Mouse (Mus musculus): Measurements from ENCODE around the gene Unk. TPM values are rescaled to one million over a fixed set of nuclear protein-coding genes. Genes with fewer than 3 reads are reported as not detected.

The Unk gene
- polyA plus RNA-seq, 1 experiment from 2014 or later, result 41.2 TPM

DNA sequence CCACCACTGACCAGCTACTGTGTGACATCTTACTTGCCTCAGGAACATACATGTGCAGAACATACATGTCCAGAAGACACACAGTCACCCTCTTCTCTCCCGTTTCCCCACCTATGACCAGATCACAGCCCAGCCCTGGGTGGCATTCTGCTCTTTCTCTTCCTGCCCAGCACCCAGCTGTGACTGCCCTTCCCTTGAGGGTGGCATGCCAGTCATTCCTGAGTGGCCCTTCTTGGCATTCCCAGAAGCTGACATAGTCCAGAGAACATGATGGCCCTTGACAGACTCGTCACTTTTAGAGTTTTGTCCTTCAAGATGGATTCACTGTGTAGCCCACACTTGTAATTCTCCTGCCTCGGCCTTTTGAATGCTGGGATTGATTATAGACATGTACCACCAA lies 42.5 kb downstream of the Unk start:
- WGBS, result 86% methylated on average over 3 of the region's 3 CpGs
- Histone ChIP-seq H3K27ac (ENCODE audit: low read length) (no peak overlapping the region), H3K4me1 (ENCODE audit: insufficient read depth, low read length) (peaks cover 4% of the 10 kb centered on the region), H3K4me2 (replicated peaks; ENCODE audit: low read depth, low read length) (no peak overlapping the region), H3K27me3 (ENCODE audit: insufficient read depth, low read length) (no peaks in the 10 kb centered on the region), H3K9me3 (ENCODE audit: low read length) (no peaks in the 10 kb centered on the region), H3K9ac (replicated peaks; ENCODE audit: low read length) (no peak overlapping the region), H3K36me3 (ENCODE audit: insufficient read depth, low read length) (no peaks in the 10 kb centered on the region), H3K4me3 (ENCODE audit: low read length) (no peak overlapping the region)
- no peak for ATAC-seq (ENCODE audit: low FRiP score, low TSS enrichment)

DNA sequence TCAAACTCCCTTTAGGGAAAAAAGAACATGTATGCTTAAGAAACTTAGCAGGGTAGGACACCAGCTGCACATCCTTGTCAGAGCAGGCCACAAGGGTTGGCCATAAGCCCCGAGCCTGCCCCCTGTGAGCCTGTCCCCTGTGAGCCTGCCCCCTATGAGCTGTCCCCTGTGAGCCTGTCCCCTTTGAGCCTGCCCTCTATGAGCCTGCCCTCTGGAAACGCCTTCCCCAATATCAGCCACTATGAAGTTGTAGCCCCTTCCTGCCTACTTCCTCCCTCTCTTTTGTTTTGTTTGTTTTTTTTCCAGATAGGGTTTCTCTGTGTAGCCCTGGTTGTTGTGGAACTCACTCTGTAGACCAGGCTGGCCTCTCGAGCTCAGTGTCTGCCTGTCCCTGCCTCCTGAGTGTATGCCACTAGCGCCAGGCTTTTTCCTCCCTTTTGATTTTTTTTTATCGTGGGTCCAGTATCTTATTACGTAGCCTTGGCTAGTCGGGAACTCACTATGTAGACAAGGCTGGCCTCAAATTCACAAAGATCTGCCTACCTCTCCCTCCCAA lies 44.4 kb downstream of the Unk start:
- WGBS, result 44% methylated on average over 7 of the region's 7 CpGs
- Histone ChIP-seq H3K4me1 (ENCODE audit: insufficient read depth, low read length) (peaks cover 20% of the 10 kb centered on the region), H3K27me3 (ENCODE audit: insufficient read depth, low read length) (no peaks in the 10 kb centered on the region), H3K27ac (ENCODE audit: low read length) (no peak overlapping the region), H3K4me2 (replicated peaks; ENCODE audit: low read depth, low read length) (no peak overlapping the region), H3K9ac (replicated peaks; ENCODE audit: low read length) (no peak overlapping the region), H3K4me3 (ENCODE audit: low read length) (no peak overlapping the region), H3K36me3 (ENCODE audit: insufficient read depth, low read length) (peaks cover 8% of the 10 kb centered on the region), H3K9me3 (ENCODE audit: low read length) (no peaks in the 10 kb centered on the region)
- ATAC-seq (ENCODE audit: low FRiP score, low TSS enrichment), result no peak

DNA sequence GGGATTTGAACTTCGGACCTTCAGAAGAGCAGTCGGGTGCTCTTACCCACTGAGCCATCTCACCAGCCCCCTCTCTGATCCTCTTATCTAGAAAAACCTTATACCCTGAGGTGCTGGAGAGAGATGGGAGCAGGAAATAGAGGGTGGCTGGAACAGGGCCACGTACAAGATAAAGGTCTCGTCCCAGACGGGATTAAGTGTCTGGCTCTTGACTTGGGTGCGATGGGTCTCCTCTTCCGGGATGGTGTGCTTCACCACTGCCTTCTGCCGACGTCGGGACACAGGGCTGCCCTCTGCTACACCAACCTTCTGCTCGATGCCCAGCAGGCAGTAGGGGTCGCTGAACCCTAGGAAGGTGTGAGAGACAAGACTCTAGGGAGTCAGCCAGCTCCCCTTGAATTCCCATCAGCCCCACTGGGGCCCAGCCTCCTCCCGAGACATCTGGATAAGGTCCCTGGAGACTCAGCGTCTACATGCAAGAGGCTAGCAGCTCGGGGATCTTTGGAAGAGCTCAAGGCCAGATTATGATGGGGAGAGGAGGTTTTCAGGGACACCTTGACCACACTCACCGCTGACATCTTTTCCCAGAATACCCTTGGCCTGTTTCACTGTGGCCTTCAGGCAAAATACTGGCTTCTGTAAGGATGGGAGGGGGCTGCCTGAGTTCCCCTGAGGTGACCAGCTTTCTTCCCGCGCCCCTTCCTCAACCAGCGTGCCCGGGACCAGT lies 45.6 kb downstream of the Unk start:
- H3K27me3 ChIP-seq (ENCODE audit: insufficient read depth, low read length), result no peaks in the 10 kb centered on the region
- H3K36me3 ChIP-seq (ENCODE audit: insufficient read depth, low read length), result peaks cover 15% of the 10 kb centered on the region
- H3K4me1 ChIP-seq (ENCODE audit: insufficient read depth, low read length), result peaks cover 20% of the 10 kb centered on the region
- WGBS, result 56% methylated on average over 20 of the region's 20 CpGs
- ATAC-seq (ENCODE audit: low FRiP score, low TSS enrichment), result no peak
- no peak overlapping the region for H3K4me2 ChIP-seq (replicated peaks; ENCODE audit: low read depth, low read length)
- no peak overlapping the region for H3K9ac ChIP-seq (replicated peaks; ENCODE audit: low read length)
- H3K4me3 ChIP-seq (ENCODE audit: low read length), result no peak overlapping the region
- no peaks in the 10 kb centered on the region for H3K9me3 ChIP-seq (ENCODE audit: low read length)
- H3K27ac ChIP-seq (ENCODE audit: low read length), result no peak overlapping the region

DNA sequence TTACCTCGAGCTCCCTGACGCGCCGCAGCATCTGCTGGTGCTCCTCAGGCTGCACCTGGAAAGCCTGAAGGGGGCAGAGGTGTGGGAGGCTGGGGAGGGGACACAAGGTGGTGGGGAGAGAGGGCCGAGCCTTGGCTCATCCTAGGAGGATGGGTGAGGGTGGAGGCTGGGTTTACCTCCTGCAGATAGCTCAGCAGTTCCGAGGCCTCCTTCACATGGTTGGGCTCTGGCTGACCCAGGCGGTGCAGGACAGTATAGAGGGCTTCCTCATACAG lies 46.1 kb downstream of the Unk start:
- Histone ChIP-seq H3K9me3 (ENCODE audit: low read length) (no peaks in the 10 kb centered on the region), H3K27ac (ENCODE audit: low read length) (no peak overlapping the region), H3K9ac (replicated peaks; ENCODE audit: low read length) (no peak overlapping the region), H3K4me2 (replicated peaks; ENCODE audit: low read depth, low read length) (no peak overlapping the region), H3K4me3 (ENCODE audit: low read length) (no peak overlapping the region), H3K36me3 (ENCODE audit: insufficient read depth, low read length) (peaks cover 19% of the 10 kb centered on the region), H3K27me3 (ENCODE audit: insufficient read depth, low read length) (no peaks in the 10 kb centered on the region), H3K4me1 (ENCODE audit: insufficient read depth, low read length) (peaks cover 20% of the 10 kb centered on the region)
- no peak for ATAC-seq (ENCODE audit: low FRiP score, low TSS enrichment)
- WGBS, result 74% methylated on average over 7 of the region's 7 CpGs

DNA sequence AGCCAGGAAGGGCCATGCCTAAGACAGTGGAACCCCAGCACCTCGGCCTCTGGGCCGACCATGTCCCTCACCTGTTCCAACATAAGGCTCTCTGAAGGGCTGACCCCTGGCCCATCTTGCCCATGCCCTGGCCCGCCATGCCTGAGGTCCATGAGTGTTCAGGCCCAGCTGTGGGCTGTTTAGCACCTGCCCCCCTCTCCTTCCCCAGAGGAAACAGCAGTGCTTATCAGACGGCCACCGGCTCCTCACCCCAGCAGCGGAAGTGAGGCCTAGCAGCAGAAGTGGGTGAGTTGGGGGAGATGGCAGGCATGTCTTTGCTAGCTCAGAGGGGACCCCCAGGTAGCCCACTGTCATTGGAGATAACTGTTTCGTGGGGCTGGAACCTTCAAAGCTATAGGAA lies 46.7 kb downstream of the Unk start:
- Histone ChIP-seq H3K36me3 (ENCODE audit: insufficient read depth, low read length) (peaks cover 21% of the 10 kb centered on the region), H3K4me1 (ENCODE audit: insufficient read depth, low read length) (peaks cover 20% of the 10 kb centered on the region), H3K9me3 (ENCODE audit: low read length) (no peaks in the 10 kb centered on the region), H3K9ac (replicated peaks; ENCODE audit: low read length) (no peak overlapping the region), H3K4me3 (ENCODE audit: low read length) (no peak overlapping the region), H3K27ac (ENCODE audit: low read length) (no peak overlapping the region), H3K27me3 (ENCODE audit: insufficient read depth, low read length) (no peaks in the 10 kb centered on the region), H3K4me2 (replicated peaks; ENCODE audit: low read depth, low read length) (no peak overlapping the region)
- ATAC-seq (ENCODE audit: low FRiP score, low TSS enrichment), result no peak
- WGBS, result 89% methylated on average over 7 of the region's 7 CpGs

DNA sequence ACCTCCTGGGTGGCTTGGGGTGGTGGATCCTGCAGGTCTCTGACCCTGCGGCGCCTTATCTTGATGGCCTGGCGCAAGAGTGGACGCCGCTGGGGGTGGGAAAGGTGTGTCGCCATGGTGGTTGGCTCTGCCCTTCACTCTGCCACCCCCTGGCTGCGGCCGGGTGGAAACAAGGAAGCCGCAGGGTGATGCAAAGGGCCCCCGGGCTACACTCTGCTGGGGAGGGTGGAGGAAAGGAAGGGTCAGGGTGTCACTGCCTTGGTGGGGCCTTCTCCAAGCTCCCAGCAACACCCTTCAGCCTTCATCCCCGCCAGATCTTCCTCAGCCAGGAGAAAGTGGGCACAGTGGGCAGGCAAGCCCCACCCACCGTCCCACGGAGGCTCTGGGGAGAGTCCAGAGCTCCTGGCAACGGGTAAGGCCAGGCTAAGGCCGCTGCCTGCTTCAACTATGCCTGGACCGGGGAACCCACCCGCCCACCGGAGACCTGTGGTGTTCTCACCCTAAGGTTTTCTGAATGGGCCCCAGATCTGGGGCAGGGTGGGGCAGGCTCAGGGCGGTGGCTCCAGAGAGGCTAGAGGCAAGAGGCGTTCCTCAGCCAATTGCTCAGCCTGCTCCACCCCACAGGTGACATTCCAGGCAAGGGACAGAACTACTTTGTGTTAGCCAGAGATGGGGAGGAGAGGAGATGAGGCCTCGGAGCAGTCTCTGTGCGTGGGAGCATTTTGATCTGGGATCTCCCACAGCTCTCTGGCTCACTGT lies 47.5 kb downstream of the Unk start, which contains the start of gene Unc13d:
Gene Unc13d, minus strand, starts transcription at position 516 of the 759 bp plus-strand sequence.
- ATAC-seq (ENCODE audit: low FRiP score, low TSS enrichment), result 0 out of 2 replicates have a peak, but pooled peaks have one; percentile 32
- WGBS, result 56% methylated on average over 22 of the region's 22 CpGs

DNA sequence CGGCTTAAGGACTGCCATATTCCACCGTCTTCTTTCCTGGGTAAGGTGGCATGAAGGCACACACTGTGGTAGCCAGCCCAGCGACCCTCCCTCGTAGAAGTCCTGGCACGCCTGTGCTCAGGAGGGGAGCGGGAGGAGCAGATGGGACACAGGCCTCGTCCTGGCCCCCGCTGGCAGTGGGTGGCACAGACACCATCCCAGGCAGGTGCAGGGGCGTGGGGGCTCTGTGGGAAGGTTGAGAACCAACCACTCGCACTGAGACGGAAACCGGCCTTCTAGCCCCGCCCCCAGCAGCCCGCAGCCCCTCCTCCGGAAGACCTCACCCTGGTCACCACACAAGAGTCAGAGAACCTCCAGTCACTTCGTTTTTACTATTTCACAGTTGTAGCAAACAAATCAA lies 48.1 kb downstream of the Unk start:
- ATAC-seq (ENCODE audit: low FRiP score, low TSS enrichment), result peak; percentile 21; the same call in 1 of the 2 replicates
- peak overlapping the region; percentile 52 for H3K4me2 ChIP-seq (replicated peaks; ENCODE audit: low read depth, low read length)
- 9% methylated on average over 16 of the region's 16 CpGs for whole genome bisulfite sequencing
- H3K4me1 ChIP-seq (ENCODE audit: insufficient read depth, low read length), result peaks cover 20% of the 10 kb centered on the region
- H3K4me3 ChIP-seq (ENCODE audit: low read length), result peak overlapping the region; percentile 32
- H3K9ac ChIP-seq (replicated peaks; ENCODE audit: low read length), result peak overlapping the region; percentile 55; the same call in 1 of the 2 replicates
- peak overlapping the region; percentile 51; the same call in 1 of the 2 replicates for H3K27ac ChIP-seq (ENCODE audit: low read length)
- no peaks in the 10 kb centered on the region for H3K9me3 ChIP-seq (ENCODE audit: low read length)
- H3K36me3 ChIP-seq (ENCODE audit: insufficient read depth, low read length), result peaks cover 32% of the 10 kb centered on the region
- no peaks in the 10 kb centered on the region for H3K27me3 ChIP-seq (ENCODE audit: insufficient read depth, low read length)

More for the DNA sequence above, 47.5 kb downstream of the Unk start, which contains the start of gene Unc13d:
- Histone ChIP-seq H3K27me3 (ENCODE audit: insufficient read depth, low read length) (no peaks in the 10 kb centered on the region), H3K9me3 (ENCODE audit: low read length) (no peaks in the 10 kb centered on the region), H3K9ac (replicated peaks; ENCODE audit: low read length) (peak within 1 kb of the TSS; percentile 55; the same call in 1 of the 2 replicates), H3K4me1 (ENCODE audit: insufficient read depth, low read length) (peaks cover 20% of the 10 kb centered on the region), H3K36me3 (ENCODE audit: insufficient read depth, low read length) (peaks cover 29% of the 10 kb centered on the region), H3K27ac (ENCODE audit: low read length) (peak within 1 kb of the TSS; percentile 51; the same call in 1 of the 2 replicates), H3K4me2 (replicated peaks; ENCODE audit: low read depth, low read length) (peak within 1 kb of the TSS; percentile 52), H3K4me3 (ENCODE audit: low read length) (peak within 1 kb of the TSS; percentile 32)

DNA sequence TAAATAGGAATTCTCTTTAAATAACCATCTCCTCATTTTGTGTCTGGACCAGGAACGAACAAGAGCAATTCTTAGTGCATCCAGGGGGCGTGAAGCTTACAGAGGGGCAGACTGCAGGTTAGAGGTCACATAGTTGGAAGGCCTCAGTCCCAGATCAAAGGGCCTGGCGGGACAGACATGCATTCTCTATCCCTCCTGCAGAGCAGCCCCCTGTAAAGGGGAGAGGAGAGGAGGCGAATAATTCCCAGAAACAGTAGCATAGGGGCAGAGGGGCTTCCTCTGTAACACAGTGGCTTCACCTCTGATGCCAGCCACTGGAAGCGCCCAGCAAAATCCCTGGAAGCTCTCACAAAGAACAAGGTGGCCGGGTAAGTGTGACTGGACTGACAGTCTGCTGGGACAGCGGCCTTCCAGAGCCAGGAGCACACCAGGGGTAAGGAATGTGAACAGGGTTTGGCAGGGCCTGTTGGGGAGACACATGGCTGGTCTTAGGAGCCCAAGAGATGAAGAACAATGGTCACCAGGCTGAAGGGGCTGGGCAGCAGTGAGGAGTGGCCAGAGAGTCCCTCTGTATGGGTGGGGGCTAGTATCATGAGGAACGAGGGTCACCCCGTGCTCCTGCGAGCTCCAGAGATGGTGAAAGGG lies 48.7 kb downstream of the Unk start:
- no peak overlapping the region for H3K9ac ChIP-seq (replicated peaks; ENCODE audit: low read length)
- no peak overlapping the region for H3K4me2 ChIP-seq (replicated peaks; ENCODE audit: low read depth, low read length)
- H3K36me3 ChIP-seq (ENCODE audit: insufficient read depth, low read length), result peaks cover 38% of the 10 kb centered on the region
- no peak for ATAC-seq (ENCODE audit: low FRiP score, low TSS enrichment)
- no peaks in the 10 kb centered on the region for H3K27me3 ChIP-seq (ENCODE audit: insufficient read depth, low read length)
- H3K4me1 ChIP-seq (ENCODE audit: insufficient read depth, low read length), result peaks cover 20% of the 10 kb centered on the region
- 43% methylated on average over 10 of the region's 10 CpGs for WGBS
- 0 out of 2 replicates have a peak overlapping the region, but pooled peaks have one; percentile 39 for H3K27ac ChIP-seq (ENCODE audit: low read length)
- no peak overlapping the region for H3K4me3 ChIP-seq (ENCODE audit: low read length)
- H3K9me3 ChIP-seq (ENCODE audit: low read length), result no peaks in the 10 kb centered on the region

DNA sequence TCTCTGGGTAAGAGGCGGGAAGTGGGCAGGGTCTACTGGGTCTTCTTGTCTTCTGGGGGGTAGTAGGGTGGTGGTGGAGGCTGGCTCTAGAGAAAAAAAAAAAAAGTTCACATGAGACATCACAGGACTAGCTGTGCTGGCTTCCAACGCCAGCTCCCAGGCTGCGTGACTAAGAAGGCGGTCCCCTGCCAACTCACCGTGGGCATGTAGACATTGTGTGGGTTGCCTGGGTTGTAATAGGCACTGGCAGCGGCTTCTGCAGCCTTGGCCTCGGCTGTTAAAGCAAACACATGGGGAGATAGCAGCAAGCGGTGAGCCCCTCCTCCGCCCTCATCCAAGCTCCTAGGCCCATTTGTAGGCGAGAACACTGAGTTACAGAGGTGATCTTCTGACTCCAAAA lies 49.4 kb downstream of the Unk start:
- WGBS, result 80% methylated on average over 10 of the region's 10 CpGs
- Histone ChIP-seq H3K4me2 (replicated peaks; ENCODE audit: low read depth, low read length) (no peak overlapping the region), H3K36me3 (ENCODE audit: insufficient read depth, low read length) (peaks cover 39% of the 10 kb centered on the region), H3K27me3 (ENCODE audit: insufficient read depth, low read length) (no peaks in the 10 kb centered on the region), H3K9ac (replicated peaks; ENCODE audit: low read length) (no peak overlapping the region), H3K27ac (ENCODE audit: low read length) (no peak overlapping the region), H3K9me3 (ENCODE audit: low read length) (no peaks in the 10 kb centered on the region), H3K4me3 (ENCODE audit: low read length) (no peak overlapping the region), H3K4me1 (ENCODE audit: insufficient read depth, low read length) (peaks cover 20% of the 10 kb centered on the region)
- no peak for ATAC-seq (ENCODE audit: low FRiP score, low TSS enrichment)
